Mouse (Mus musculus) midbrain, embryonic 11.5 days (tissue): ENCODE data around the gene Rpl27. TPM values are rescaled to one million over a fixed set of nuclear protein-coding genes. Genes with fewer than 3 reads are reported as not detected.
"Not testable (repeated sequence)": the region's sequence is repeated elsewhere in the genome, so short reads cannot be mapped to it uniquely, and the experiment has no call there.

Experiments used
- ATAC-seq: fragments of 200-750 bp; cut with Nextera tagmentation; 2 replicates; pipeline ENCODE4 v1.8.0; 2017; ENCODE audit warnings: moderate TSS enrichment, moderate library complexity; ENCODE audit not compliant: low FRiP score
- DNase-seq: peaks from one replicate; pipeline ENCODE4 v3.0.0; 2015; ENCODE audit warnings: low spot score; ENCODE audit errors: missing footprints
- H3K27ac ChIP-seq: fragments of 300-500 bp; sonication (generic); 2 replicates; pipeline ENCODE4 v1.5.1; 2014; ENCODE audit warnings: low read depth, low read length
- H3K27me3 ChIP-seq: fragments of 300-500 bp; sonication (generic); 2 replicates; pipeline ENCODE4 v1.6.1; 2014; ENCODE audit warnings: mild to moderate bottlenecking, low read length, moderate library complexity, mixed read lengths; ENCODE audit not compliant: control insufficient read depth, insufficient read depth
- H3K36me3 ChIP-seq: fragments of 300-500 bp; sonication (generic); 2 replicates; pipeline ENCODE4 v1.6.1; 2014; ENCODE audit warnings: mild to moderate bottlenecking, low read length, moderate library complexity, mixed read lengths; ENCODE audit not compliant: control insufficient read depth, insufficient read depth
- H3K4me1 ChIP-seq: fragments of 300-500 bp; sonication (generic); 2 replicates; pipeline ENCODE4 v1.6.1; 2014; ENCODE audit warnings: low read length; ENCODE audit not compliant: control insufficient read depth, insufficient read depth
- H3K4me2 ChIP-seq: fragments of 300-500 bp; sonication (generic); 2 replicates; pipeline ENCODE4 v1.6.1; 2014; ENCODE audit warnings: mild to moderate bottlenecking, moderate library complexity
- H3K4me3 ChIP-seq: fragments of 300-500 bp; sonication (generic); 2 replicates; pipeline ENCODE4 v1.5.1; 2014; ENCODE audit warnings: low read depth, low read length
- H3K9ac ChIP-seq: fragments of 300-500 bp; sonication (generic); 2 replicates; pipeline ENCODE4 v1.6.1; 2014; ENCODE audit warnings: low read length
- H3K9me3 ChIP-seq: fragments of 300-500 bp; sonication (generic); 2 replicates; pipeline ENCODE4 v1.6.1; 2016; ENCODE audit warnings: low read length; ENCODE audit not compliant: control insufficient read depth
- WGBS: fragments of 180-500 bp; shearing (Covaris S2); extraction: QIAGEN DNeasy Blood & Tissue Kit; methylation state at CpG from one replicate; pipeline ENCODE4 v1.1.7; 2014; 5-methylcytosine and 5-hydroxymethylcytosine counted together
- polyA plus RNA-seq: library from polyadenylated mRNA; unstranded; fragments of >200 nt; fragmentation: Nextera tagmentation; extraction: Ambion mirVana; gene quantifications from 2 replicates; pipeline ENCODE4 v1.2.1, GENCODE M21; 2014

Rpl27 gene
- polyA plus RNA-seq, 1 experiment from 2014 or later = 399 TPM

- Histone ChIP-seq H3K27ac (peak overlapping the region; percentile 76; the same call in 1 of the 2 replicates), H3K4me1 (peaks cover 41% of the 10 kb centered on the region), H3K4me2 (peak overlapping the region; percentile 83), H3K27me3 (peaks cover 2% of the 10 kb centered on the region; the same call in 1 of the 2 replicates), H3K9ac (peak overlapping the region; percentile 84), H3K36me3 (no peaks in the 10 kb centered on the region), H3K9me3 (no peaks in the 10 kb centered on the region), H3K4me3 (peak overlapping the region; percentile 85)
- 5% methylated on average over 13 of the region's 13 CpGs for WGBS
- peak; percentile 10; the same call in 1 of the 2 replicates for ATAC-seq
- DNase-seq = no peak
These were observed 26.6 kb downstream of the Rpl27 start for GRCm38 (mm10) chr11:101468731-101469130.

GRCm38 (mm10) chr11:101469155-101469554 is 27.1 kb downstream of the Rpl27 start:
- Histone ChIP-seq H3K4me1 (peaks cover 37% of the 10 kb centered on the region), H3K36me3 (no peaks in the 10 kb centered on the region), H3K9ac (peak overlapping the region; percentile 84), H3K4me2 (peak overlapping the region; percentile 83), H3K27ac (no peak overlapping the region), H3K27me3 (peaks cover 2% of the 10 kb centered on the region; the same call in 1 of the 2 replicates), H3K9me3 (no peaks in the 10 kb centered on the region), H3K4me3 (peak overlapping the region; percentile 85)
- DNase-seq (no peak), ATAC-seq (no peak)
- 75% methylated on average over 4 of the region's 4 CpGs for WGBS

- 19% methylated on average over 7 of the region's 7 CpGs for WGBS
- peaks cover 27% of the 10 kb centered on the region for H3K4me1 ChIP-seq
- peak overlapping the region; percentile 17; the same call in 1 of the 2 replicates for H3K4me3 ChIP-seq
- H3K27me3 ChIP-seq = peaks cover 2% of the 10 kb centered on the region; the same call in 1 of the 2 replicates
- peak overlapping the region; percentile 41 for H3K4me2 ChIP-seq
- H3K27ac ChIP-seq = peak overlapping the region; percentile 54; the same call in 1 of the 2 replicates
- ATAC-seq = no peak
- no peaks in the 10 kb centered on the region for H3K9me3 ChIP-seq
- H3K9ac ChIP-seq = peak overlapping the region; percentile 38; the same call in 1 of the 2 replicates
- H3K36me3 ChIP-seq = no peaks in the 10 kb centered on the region
- no peak for DNase-seq
These were observed 28.1 kb downstream of the Rpl27 start for GRCm38 (mm10) chr11:101470206-101470605.

GRCm38 (mm10) chr11:101471926-101472325 is 29.8 kb downstream of the Rpl27 start:
- Histone ChIP-seq H3K4me1 (peaks cover 22% of the 10 kb centered on the region), H3K4me3 (no peak overlapping the region), H3K27me3 (no peaks in the 10 kb centered on the region), H3K9me3 (no peaks in the 10 kb centered on the region), H3K9ac (no peak overlapping the region), H3K4me2 (no peak overlapping the region), H3K36me3 (no peaks in the 10 kb centered on the region), H3K27ac (no peak overlapping the region)
- DNase-seq (no peak), ATAC-seq (no peak)
- WGBS = 67% methylated on average over 3 of the region's 3 CpGs

- H3K4me1 ChIP-seq = peaks cover 21% of the 10 kb centered on the region
- no peak overlapping the region for H3K27ac ChIP-seq
- DNase-seq (no peak), ATAC-seq (no peak)
- no peak overlapping the region for H3K9ac ChIP-seq
- no peaks in the 10 kb centered on the region for H3K27me3 ChIP-seq
- H3K4me3 ChIP-seq = no peak overlapping the region
- no peaks in the 10 kb centered on the region for H3K36me3 ChIP-seq
- H3K9me3 ChIP-seq = no peaks in the 10 kb centered on the region
- WGBS = 70% methylated on average over 7 of the region's 7 CpGs
- no peak overlapping the region for H3K4me2 ChIP-seq
These were observed 30.2 kb downstream of the Rpl27 start for GRCm38 (mm10) chr11:101472336-101472735.

- not testable (repeated sequence) for H3K27me3 ChIP-seq, H3K4me2 ChIP-seq, ATAC-seq, H3K9ac ChIP-seq, H3K27ac ChIP-seq, H3K9me3 ChIP-seq, DNase-seq, H3K4me3 ChIP-seq, H3K36me3 ChIP-seq
- WGBS = 84% methylated on average over 1 of the region's 1 CpGs
- peaks cover 27% of the 10 kb centered on the region for H3K4me1 ChIP-seq
These were observed 31.6 kb downstream of the Rpl27 start for GRCm38 (mm10) chr11:101473686-101474085.

GRCm38 (mm10) chr11:101474298-101474697 is 32.2 kb downstream of the Rpl27 start:
- Histone ChIP-seq H3K9me3 (no peaks in the 10 kb centered on the region), H3K9ac (no peak overlapping the region), H3K4me3 (no peak overlapping the region), H3K4me2 (no peak overlapping the region), H3K27ac (no peak overlapping the region), H3K4me1 (peaks cover 27% of the 10 kb centered on the region), H3K36me3 (no peaks in the 10 kb centered on the region), H3K27me3 (no peaks in the 10 kb centered on the region)
- ATAC-seq = no peak
- no peak for DNase-seq
- 83% methylated on average over 5 of the region's 5 CpGs for WGBS

GRCm38 (mm10) chr11:101476361-101476760 is 34.3 kb downstream of the Rpl27 start:
- not testable (repeated sequence) for H3K4me3 ChIP-seq, H3K9ac ChIP-seq, DNase-seq, ATAC-seq, H3K9me3 ChIP-seq, H3K36me3 ChIP-seq, H3K27me3 ChIP-seq, H3K27ac ChIP-seq, H3K4me2 ChIP-seq
- WGBS = 88% methylated on average over 4 of the region's 4 CpGs
- peaks cover 28% of the 10 kb centered on the region for H3K4me1 ChIP-seq

GRCm38 (mm10) chr11:101477194-101477551 is 35.1 kb downstream of the Rpl27 start:
- 19% methylated on average over 4 of the region's 4 CpGs for WGBS
- Histone ChIP-seq H3K4me2 (peak overlapping the region; percentile 22), H3K27ac (peak overlapping the region; percentile 95), H3K36me3 (no peaks in the 10 kb centered on the region), H3K9me3 (no peaks in the 10 kb centered on the region), H3K9ac (0 out of 2 replicates have a peak overlapping the region, but pooled peaks have one; percentile 42), H3K4me3 (no peak overlapping the region), H3K27me3 (no peaks in the 10 kb centered on the region), H3K4me1 (peaks cover 28% of the 10 kb centered on the region)
- no peak for DNase-seq
- ATAC-seq = peak; percentile 77
